13 mouse cellular contexts compared by ENCODE assay signal in genomic region chr8:108743238-108743637, GRCm38 (mm10).
DNase-seq lines count a peak whose midpoint lies in the region; ATAC-seq lines count a peak whose summit lies in the region.
"Had no signal": no experiment of that assay in that cellular context is flagged by ENCODE, and none has a peak within 500 bp of the region (broad histone marks: within the 10 kb centered on the region; RNA-seq: fewer than 3 reads in every experiment).

No protein-coding gene starts in this region.

- no peak overlapping the region for H3K27ac ChIP-seq in heart, embryonic 15.5 days
- H3K27ac ChIP-seq: embryonic facial prominence, embryonic 10.5 days; hindbrain, postnatal 0 days; limb, embryonic 12.5 days; neural tube, embryonic 12.5 days had no signal

- WGBS in heart, embryonic 15.5 days: 21% methylated on average over 7 of the region's 7 CpGs

- H3K36me3 ChIP-seq in heart, embryonic 15.5 days: no peaks in the 10 kb centered on the region
- H3K36me3 ChIP-seq: neural tube, embryonic 12.5 days had no signal

- DNase-seq in adipocyte (ENCODE audit: low spot score): peak; percentile 53
- peak; percentile 38 for DNase-seq in lung, postnatal 36 days
- no peak for DNase-seq in spleen, postnatal 10 days (ENCODE audit: low spot score in 2 of 2)
- DNase-seq in right cerebral cortex, postnatal 25 days: no peak
- DNase-seq in kidney, adult 18-20 months: no peak
- DNase-seq in right cerebral cortex, postnatal 4 days: no peak
- DNase-seq: thymus, adult 2 months had no signal

- H3K27me3 ChIP-seq in heart, embryonic 15.5 days: no peaks in the 10 kb centered on the region
- H3K27me3 ChIP-seq: limb, embryonic 12.5 days; neural tube, embryonic 12.5 days had no signal

- H3K4me2 ChIP-seq in heart, embryonic 15.5 days: no peak overlapping the region
- H3K4me2 ChIP-seq: limb, embryonic 12.5 days; neural tube, embryonic 12.5 days had no signal

- ATAC-seq in common myeloid progenitor, adult 5-6 weeks (replicated peaks; ENCODE audit: low read depth, poor library complexity, severe bottlenecking): peak; percentile 46
- ATAC-seq in heart, embryonic 15.5 days (replicated peaks; ENCODE audit: insufficient number of reproducible peaks, insufficient read depth, low FRiP score, low read depth): peak; percentile 53; the same call in 1 of the 2 replicates
- ATAC-seq: hindbrain, postnatal 0 days had no signal

- no peaks in the 10 kb centered on the region for H3K9me3 ChIP-seq in heart, embryonic 15.5 days (replicated peaks)
- H3K9me3 ChIP-seq: embryonic facial prominence, embryonic 10.5 days; limb, embryonic 12.5 days; neural tube, embryonic 12.5 days had no signal

- H3K4me1 ChIP-seq in heart, embryonic 15.5 days (replicated peaks): peaks cover 28% of the 10 kb centered on the region

- H3K4me3 ChIP-seq in heart, embryonic 15.5 days: no peak overlapping the region
- H3K4me3 ChIP-seq: embryonic facial prominence, embryonic 10.5 days; limb, embryonic 12.5 days; neural tube, embryonic 12.5 days had no signal

- no peak overlapping the region for H3K9ac ChIP-seq in heart, embryonic 15.5 days
- H3K9ac ChIP-seq: limb, embryonic 12.5 days; neural tube, embryonic 12.5 days had no signal

Comparison
In these comparisons a context has a peak if more than half of its experiments do, and no peak if none do; other contexts are left out.
1. DNase-seq: peak in adipocyte (single experiment) and lung, postnatal 36 days (single experiment); none in spleen, postnatal 10 days (0 of 2), right cerebral cortex, postnatal 25 days (single experiment), kidney, adult 18-20 months (single experiment) and right cerebral cortex, postnatal 4 days (single experiment).